Mouse (Mus musculus) hematopoietic stem cell, adult 5-6 weeks (primary cell): ENCODE results near the gene Ppp2r5c. TPM values are rescaled to one million over a fixed set of nuclear protein-coding genes. Genes with fewer than 3 reads are reported as not detected.

Experiments used
- ATAC-seq, 2 experiments: fragments of 125-278 bp in 1 of 2; replicated peaks in 1 of 2; 2 replicates each; pipeline ENCODE4 v1.8.0; 2016 to 2017; ENCODE audit warnings: inconsistent platforms in 2 of 2, mild to moderate bottlenecking in 2 of 2, moderate number of reproducible peaks in 2 of 2, low read depth in 1 of 2, moderate TSS enrichment in 1 of 2; ENCODE audit not compliant: low FRiP score in 2 of 2, poor library complexity in 2 of 2, severe bottlenecking in 2 of 2, insufficient read depth in 1 of 2, low TSS enrichment in 1 of 2
- total RNA-seq: library from RNA; stranded (forward); fragments of 172-1452, 232-1000 nt; gene quantifications from 2 replicates; pipeline ENCODE4 v1.2.3, GENCODE M21; 2017

Gene Ppp2r5c
- total RNA-seq, 1 experiment from 2014 or later, result 248 TPM

DNA sequence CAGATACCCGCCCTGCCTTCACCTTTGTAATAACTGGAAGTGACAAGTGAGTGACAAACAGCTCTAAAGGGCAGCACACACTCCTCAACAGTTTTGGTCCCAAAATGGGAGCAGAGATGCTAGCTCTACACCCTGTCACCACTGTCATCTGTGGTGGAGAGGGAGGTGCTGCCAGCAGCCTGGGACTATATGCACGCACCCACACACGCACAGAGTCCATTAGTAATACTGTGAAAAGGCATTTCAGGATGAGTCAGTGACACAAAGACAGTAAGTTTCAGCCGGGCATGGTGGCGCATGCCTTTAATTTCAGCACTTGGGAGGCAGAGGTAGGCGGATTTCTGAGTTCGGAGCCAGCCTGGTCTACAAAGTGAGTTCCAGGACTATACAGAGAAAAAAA lies 111.3 kb downstream of the Ppp2r5c start:
- ATAC-seq, result no peak

DNA sequence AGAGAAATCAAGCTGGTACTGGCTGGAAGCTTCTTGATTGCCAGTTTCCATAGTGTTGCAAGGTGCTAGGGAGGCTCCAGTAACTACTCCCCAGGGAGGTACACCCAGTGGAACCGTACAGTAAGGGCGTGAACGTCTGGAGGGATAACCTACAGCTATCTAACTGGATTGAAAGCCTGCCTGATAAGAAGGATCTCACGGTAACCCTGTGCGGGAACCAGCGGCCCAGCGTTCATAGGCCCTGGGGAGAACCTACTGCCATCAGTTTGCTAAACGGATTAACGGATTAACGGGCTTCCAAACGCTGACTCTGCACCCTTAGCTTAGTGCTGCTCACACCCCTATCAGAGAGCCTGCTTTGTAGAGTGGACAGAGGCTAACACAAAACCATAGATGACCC lies 116.5 kb downstream of the Ppp2r5c start:
- ATAC-seq, result no peak

DNA sequence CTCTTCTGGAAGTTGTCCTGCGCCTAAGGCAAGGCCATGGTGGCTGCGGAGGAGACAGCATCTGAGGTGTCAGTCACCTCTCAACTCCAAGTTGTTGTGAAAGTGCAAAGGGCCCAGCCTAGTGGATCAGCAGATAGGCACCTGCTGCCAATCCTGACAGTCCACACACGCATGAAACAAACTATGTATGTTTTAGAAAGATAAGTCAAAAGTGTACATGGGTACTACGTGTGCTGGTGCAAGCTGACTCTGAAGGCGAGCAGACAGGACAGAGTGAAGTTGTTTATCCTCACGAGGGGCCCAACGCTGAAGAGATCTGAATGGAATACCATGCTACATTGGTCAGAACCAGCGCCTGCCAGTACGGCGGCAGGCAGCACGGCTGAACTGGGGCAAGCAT lies 117.9 kb downstream of the Ppp2r5c start:
- no peak for ATAC-seq

DNA sequence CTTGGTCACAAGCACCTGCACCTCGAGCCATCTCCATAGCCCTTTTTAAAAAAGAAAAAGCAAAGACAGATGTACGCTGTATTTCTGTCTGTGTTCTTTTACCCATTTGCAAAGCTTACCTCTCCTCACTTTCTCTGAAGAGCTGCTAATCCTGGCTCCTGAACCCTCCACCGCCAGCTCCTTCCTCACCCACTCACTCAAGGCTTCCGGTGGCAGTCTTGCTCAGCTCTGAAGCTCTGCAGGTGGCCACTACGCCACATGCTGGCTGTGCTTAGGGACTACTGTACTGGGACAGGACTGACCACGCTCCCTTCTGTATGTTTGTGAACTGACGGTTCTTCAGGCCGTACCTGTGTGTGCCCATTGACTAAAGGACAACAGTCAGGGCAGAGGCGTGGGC lies 119.4 kb downstream of the Ppp2r5c start:
- no peak for ATAC-seq

DNA sequence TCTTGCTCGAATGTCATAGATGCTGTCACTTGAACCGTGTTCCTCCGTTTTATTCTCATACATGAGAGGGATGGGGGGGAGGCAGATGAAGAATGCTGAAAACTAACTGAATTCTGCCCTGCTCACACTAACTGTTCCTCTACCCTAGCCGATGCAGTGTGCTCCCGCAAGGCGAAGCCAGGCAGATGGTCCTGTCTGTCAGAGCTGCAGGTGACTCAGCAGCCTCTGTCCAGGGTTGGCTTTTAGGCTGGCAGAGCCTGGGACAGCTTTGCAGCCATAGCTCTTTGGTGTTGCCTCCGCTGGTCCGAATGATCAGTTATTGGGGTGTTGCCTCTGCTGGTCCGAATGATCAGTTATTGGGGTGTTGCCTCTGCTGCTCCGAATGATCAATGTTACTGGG lies 124.1 kb downstream of the Ppp2r5c start:
- ATAC-seq, result no peak

DNA sequence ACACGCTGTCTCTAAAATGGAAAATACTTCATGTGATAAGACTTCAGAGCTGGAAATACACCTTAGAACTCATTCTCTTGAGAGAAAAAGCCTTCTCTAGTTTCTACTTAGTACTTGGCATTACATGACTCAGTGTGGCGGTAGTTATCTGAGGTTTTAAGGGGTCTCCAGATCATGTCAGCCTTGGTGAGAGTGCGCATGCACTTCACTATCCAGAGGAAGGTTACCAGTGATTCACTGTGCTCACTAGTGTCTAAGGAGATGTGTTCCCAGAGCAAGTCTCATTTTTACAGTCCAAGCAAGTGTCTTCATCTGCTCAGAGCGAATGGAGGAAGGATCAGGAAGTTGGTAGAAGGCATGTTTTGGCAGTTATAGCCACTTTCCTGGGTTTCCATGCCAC lies 125.4 kb downstream of the Ppp2r5c start:
- no peak for ATAC-seq

DNA sequence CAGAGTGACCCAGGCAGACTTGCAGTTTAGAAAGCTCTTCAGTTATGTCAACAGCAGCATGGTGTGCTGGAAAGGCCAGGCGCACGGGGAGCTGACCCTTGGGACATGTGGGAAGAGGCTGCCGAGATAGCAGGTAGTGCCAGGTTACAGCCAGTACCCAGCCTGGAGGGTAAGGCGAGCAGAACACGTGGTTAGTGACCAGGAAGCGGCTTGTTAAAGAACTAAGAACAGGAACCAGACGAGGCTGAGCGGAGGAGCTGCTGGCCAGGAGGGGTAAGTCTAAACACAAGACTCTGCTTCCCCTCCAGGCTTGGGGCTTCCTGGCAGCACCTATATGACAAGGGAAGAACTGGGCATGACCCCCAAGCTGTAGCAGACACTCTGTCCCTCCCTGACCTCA lies 126.7 kb downstream of the Ppp2r5c start:
- peak; percentile 43 to 53; a peak in 3 of 4 replicates for ATAC-seq

DNA sequence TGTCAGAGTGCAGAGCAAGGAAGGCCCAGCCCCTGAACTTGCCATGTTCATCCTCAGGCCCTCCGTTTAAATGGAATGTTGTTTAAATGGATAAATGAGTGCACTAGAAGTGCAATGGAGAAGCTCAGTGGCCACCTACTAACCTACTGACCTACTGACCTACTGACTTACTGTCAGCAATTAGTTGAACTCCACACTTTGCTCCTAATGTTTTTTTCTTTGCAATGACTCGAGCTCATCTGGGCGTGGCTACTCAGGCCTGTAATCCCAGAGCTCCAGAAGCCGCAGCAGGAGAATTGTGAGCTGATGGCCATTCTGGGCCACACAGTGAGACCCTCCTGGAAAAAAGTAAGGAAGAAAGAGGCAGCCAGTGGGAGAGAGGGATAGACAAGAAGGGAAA lies 129.0 kb downstream of the Ppp2r5c start:
- no peak for ATAC-seq

DNA sequence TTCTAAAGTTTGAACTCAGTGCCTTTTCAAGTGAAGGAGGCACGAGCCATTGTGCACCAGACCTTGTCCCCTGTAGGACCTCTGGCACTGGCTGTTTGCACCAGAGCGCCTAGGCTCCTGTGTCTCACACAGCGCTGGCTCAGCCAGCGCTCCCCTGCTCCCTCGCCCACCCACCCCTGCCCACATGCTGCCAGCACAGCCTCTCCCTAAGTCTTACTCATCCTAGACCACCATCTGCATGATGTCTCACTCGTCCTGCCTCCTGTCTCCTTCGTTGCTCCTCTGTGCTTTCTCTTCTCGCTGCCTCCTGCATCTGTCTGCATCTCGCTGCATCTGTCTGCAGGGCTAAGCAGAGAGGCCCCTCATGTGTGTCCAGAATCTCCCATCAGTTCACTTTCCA lies 131.4 kb downstream of the Ppp2r5c start:
- ATAC-seq, result no peak

DNA sequence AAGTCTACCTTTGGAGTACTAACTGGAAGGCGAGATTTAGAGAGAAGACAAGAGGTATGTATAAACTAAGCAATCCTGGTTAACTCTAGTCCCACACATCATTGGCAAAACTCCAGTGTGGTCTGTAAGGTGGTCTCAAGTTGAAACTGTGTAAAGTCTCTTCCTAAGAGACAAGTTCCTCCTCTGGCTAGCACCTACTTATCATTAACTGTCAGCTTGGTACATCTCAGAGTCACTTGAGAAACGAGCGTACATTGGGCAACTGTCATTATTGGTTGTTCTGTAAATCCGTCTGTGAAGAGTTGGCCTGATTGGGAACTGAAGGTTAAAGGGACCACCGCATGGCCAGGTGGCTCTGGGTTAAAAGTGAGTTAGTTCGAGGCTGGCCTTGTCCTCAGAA lies 141.7 kb downstream of the Ppp2r5c start:
- no peak for ATAC-seq

DNA sequence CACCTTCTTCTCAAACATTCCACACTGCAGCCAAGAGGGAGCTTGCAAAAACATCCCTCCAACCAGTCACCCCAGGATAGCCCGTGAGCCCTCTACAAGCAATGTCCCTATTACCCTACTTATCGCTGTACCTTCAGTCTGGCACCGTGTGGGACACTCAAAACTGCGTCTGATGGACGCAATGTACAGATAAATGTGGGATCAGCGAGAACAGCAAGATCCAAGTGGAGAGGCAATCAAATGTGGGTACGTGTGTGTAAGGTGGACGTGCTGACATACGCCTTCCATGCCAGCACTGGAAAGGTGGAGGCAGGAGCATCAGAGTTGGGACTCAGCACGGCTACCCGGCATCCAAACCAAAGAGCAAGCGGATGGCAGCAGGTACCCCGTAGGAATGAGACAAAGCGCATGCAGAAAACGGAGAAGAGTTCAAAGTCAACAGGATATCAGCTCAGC lies 143.9 kb downstream of the Ppp2r5c start:
- ATAC-seq, result peak in 1 of 2 experiments; percentile 16; a peak in 1 of 4 replicates

DNA sequence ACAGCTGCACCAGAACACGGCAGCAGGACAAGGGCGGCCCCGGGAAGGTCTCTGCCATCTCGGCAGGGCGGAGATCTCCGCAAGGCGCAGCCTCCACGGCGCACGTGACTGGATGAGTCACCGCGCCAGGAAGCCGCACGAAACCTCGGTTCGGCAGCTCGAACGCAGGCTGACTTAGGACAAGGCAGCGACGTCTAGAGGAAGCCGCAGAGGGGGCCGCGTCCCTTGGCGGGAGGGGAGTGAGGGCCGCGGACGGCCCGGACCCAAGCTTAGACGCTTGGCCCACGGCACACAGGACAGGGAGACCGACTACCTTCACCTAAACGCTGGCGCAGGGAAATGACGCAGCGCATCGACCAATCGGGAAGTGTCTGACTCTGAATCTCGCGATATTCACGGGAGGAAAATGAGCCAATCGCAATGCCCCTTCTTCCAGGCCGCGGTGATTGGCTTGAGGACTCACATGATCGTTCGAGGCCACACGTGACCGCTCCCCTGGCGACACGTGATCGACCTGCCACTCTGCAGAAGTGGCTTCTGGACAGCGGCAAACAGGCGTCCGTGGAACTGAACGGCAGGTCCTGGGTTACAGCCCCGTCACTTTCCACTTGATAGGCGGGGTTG lies 144.5 kb downstream of the Ppp2r5c start:
- ATAC-seq, result peak; percentile 87 to 93

DNA sequence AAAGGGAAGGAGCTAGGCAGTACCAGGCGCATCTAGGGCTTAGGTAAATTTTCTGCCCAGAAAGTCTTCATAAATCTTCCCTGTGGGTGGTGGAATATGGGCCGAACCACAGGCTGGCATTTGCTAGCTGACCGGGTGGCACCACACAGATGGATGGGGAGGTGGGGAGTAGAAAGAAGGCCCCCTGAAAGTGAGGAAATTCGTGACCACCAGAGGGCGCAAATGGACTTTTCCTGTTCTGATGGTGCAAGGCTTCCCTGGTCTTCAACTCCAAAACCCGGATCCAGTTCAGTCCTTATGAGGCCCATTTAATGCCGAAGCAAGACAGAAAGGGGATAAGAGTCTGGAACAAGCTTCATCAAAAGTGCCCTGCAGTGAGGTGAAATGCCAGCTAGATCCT lies 151.6 kb downstream of the Ppp2r5c start:
- ATAC-seq, result peak in 1 of 2 experiments; percentile 47; a peak in 2 of 4 replicates

DNA sequence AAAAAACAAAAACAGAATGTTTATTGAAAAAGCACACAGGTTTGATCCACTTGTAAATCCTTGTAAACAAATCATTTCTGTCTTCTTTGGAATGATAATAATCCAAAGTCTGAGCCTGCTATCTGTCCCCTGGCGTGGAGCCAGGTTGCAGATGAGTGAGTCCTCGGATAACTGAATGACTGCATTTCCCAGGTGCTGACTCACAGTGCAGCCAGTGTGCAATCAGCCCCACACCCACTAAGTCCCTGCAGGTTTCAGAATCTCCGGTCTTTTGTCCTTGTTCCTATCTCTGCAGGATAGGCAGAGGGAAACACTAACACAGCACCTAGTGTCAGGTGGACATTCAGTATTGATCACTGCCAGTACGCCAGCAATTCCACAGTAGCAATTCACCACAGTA lies 152.9 kb downstream of the Ppp2r5c start:
- no peak for ATAC-seq

DNA sequence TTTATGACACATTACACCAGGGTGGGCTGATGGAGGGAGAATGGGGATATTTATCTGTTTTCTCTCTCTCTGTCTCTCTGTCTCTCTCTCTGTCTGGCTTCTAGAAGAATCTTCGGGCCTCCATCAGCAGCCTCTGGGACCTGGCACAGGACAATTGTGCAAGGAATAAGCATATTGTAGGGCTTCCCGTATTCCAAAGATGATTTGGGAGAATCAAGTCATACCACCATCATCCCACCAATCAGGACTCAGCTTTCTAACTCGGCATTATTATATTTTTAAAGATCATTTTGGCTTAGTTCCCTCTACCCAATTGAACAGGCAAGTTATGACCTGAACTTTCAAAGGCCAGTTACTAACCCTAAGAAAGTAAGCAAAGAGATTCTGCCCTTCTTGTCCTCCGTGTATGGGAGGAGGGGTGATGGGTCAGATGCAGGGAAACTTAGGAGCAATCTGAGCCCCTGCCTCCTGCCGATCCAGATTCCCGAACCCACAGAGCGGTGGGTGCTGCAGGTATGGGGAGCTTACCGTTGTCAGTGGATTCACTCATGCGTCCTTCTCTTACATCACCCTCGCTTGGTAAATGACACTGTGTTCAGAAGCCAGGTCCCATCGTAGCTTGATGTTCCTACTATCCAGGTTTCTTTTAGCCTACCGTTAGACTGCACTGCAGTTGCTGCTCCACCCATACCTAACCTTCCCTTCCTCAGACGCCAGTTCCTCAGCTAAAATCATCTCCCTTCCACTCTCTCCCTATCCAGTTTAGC lies 153.5 kb downstream of the Ppp2r5c start:
- ATAC-seq, result no peak

DNA sequence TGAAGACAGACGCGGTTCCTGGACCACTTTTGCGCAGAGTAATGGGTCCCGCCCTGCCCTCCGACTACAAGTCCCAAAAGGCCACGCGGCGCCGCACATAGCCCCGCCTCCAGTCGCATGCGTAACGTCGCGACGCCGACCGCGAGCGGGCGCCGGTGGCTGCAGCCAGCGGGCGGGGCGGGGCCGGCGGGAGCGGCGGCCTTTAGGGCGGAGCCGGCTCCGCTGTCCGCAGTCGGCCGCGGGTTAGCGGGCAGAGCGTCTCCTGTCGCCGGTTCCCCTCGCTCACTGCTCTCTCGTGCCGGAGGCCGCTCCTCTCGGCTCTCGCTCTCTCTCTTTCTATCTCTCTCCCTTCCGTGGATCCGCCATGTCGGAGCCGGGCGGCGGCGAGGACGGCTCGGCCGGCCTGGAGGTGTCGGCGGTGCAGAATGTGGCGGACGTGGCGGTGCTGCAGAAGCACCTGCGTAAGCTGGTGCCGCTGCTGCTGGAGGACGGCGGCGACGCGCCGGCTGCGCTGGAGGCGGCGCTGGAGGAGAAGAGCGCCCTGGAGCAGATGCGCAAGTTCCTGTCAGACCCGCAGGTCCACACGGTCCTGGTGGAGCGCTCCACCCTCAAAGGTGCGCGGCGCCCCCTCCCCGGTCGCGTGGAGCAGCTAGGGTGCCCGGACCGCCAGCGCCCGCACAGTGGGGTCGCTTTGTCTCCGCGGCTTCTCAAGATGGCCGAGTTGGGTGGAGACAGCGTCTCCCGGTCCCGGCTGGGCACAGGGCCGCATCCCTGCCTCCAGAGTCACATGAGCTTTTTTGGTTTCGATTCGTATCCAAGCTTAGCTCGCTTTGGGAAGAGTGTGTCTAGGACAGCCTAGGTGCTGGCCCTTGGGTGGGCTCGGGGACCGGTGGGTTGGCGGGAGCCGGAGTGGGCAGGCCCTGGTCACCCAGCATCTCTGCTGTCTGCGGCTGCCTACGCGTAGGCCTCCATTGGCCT lies 154.6 kb downstream of the Ppp2r5c start, which contains the start of gene Dync1h1:
Gene Dync1h1, plus strand, starts transcription at position 212 of the 978 bp plus-strand sequence.
- peak; percentile 77 to 88 for ATAC-seq

DNA sequence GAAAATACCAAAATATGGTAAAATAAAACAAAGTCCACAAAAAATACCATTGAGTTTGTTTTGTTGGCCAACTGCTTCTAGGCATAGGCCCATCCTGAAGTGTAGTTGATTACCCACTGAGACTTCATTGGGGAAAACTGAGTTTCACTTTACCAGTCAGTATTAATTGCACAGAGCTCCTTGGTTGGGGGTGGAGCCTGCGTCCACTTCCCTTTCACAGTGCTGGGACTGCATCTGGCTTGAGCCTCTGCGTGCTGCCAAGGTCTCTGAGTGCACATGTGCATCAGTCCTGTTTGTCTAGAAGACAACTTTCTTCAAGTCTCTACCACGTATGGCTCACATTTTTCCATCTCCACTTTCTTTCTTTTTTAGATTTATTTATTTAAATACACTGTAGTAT lies 159.2 kb downstream of the Ppp2r5c start:
- peak; percentile 75 to 79 for ATAC-seq

DNA sequence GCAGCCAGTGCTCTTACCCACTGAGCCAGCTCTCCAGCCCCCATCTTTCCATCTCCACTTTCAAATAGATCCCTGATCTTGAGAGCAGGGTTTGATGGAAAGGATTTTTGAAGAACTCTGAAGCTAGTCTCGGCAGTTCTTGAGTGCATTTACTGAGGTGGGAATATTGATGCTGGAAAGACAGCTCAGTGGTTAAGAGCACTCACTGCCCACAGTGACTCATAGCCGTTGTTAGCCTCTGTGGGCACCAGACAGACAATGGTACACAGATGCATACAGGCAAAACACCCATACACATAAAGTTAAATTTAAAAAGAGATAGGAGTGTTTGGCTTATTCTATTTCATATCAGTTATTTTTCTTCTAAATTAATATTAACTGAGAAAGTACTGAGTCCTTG lies 159.8 kb downstream of the Ppp2r5c start:
- ATAC-seq, result no peak
